Mouse (Mus musculus): ENCODE measurements around the gene Os9. TPM values are rescaled to one million over a fixed set of nuclear protein-coding genes. Genes with fewer than 3 reads are reported as not detected.
"Not testable (repeated sequence)": the region's sequence is repeated elsewhere in the genome, so short reads cannot be mapped to it uniquely, and the experiment has no call there.

Os9 gene
- total and polyA plus RNA-seq, 2 experiments from 2014 or later: 114 to 126 TPM

DNA sequence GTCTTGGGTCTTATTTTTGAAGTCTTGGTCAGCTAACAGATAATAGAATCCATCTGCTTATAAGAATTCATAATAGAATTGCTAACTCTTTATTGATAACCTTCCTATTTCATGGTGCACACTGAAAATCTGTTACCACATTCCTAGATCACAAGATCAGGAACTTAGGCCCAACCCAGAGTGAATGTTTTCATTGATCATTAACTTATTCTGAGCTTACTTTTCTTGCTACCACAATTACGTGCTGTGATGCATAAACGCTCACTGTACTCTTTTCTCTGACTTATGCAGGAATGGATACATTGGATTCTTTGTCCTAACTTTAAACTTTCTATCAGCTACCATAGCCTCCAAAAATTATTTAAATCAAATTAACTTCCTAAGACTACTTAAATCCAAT lies 33.3 kb upstream of the Os9 start:
- Histone ChIP-seq H3K9ac (replicated peaks; ENCODE audit: low read length, poor library complexity, severe bottlenecking) (no peak overlapping the region), H3K4me3 (ENCODE audit: low read depth, low read length) (no peak overlapping the region), H3K36me3 (ENCODE audit: insufficient read depth, low read length) (no peaks in the 10 kb centered on the region), H3K4me1 (ENCODE audit: insufficient read depth, low read length) (no peaks in the 10 kb centered on the region), H3K27me3 (ENCODE audit: insufficient read depth, low read length) (no peaks in the 10 kb centered on the region), H3K27ac (ENCODE audit: low read depth, low read length) (no peak overlapping the region), H3K4me2 (ENCODE audit: low read depth, low read length, poor library complexity, severe bottlenecking) (no peak overlapping the region), H3K9me3 (ENCODE audit: low read length) (no peaks in the 10 kb centered on the region)
- DNase-seq (ENCODE audit: low spot score) (no peak), ATAC-seq (ENCODE audit: low FRiP score) (no peak)
- 98% methylated on average over 2 of the region's 2 CpGs for WGBS
- no peak for TF ChIP-seq CTCF (IDR thresholded peaks at IDR 0.05)

DNA sequence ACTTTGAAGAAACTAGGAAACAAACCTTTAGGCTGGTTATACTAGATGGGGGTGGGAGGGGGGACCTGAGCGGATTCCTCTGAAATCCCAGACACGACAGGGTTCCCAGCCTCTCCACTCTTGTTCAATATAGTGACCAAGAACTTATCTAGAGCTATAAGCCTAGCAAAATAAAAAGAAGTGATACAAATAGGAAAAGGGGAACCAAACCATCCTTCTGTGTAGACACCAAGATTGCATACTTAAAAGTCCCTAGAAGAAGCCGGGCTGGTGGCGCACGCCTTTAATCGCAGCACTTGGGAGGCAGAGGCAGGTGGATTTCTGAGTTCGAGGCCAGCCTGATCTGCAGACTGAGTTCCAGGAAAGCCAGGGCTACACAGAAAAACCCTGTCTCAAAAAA lies 32.4 kb upstream of the Os9 start:
- Histone ChIP-seq H3K27me3 (ENCODE audit: insufficient read depth, low read length) (no peaks in the 10 kb centered on the region), H3K36me3 (ENCODE audit: insufficient read depth, low read length) (no peaks in the 10 kb centered on the region), H3K4me1 (ENCODE audit: insufficient read depth, low read length) (no peaks in the 10 kb centered on the region), H3K27ac (ENCODE audit: low read depth, low read length) (no peak overlapping the region), H3K4me3 (ENCODE audit: low read depth, low read length) (no peak overlapping the region), H3K9ac (replicated peaks; ENCODE audit: low read length, poor library complexity, severe bottlenecking) (no peak overlapping the region), H3K9me3 (ENCODE audit: low read length) (no peaks in the 10 kb centered on the region), H3K4me2 (ENCODE audit: low read depth, low read length, poor library complexity, severe bottlenecking) (no peak overlapping the region)
- DNase-seq (ENCODE audit: low spot score) (no peak), ATAC-seq (ENCODE audit: low FRiP score) (no peak)
- WGBS: 90% methylated on average over 7 of the region's 7 CpGs
- no peak for TF ChIP-seq CTCF (IDR thresholded peaks at IDR 0.05)

DNA sequence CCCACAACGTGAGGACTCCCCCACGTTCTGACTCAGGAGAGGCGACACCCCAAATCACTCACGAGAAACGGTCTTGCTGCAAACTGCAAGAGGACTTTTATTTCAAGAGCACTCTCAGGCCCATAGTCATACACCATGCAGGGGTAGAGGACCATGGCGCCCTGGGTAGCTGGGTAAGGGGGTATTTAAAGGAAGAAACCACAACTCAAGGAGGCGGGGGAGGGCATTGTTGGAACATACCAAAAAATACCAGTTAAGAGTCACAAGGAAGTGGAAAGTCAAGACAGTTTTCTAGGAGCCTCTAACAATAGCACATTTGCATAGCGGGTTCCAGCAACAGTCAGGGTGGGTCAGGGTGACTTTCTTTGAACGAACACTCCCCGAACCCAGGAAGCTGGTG lies 31.6 kb upstream of the Os9 start:
- H3K27ac ChIP-seq (ENCODE audit: low read depth, low read length); H3K9ac ChIP-seq (replicated peaks; ENCODE audit: low read length, poor library complexity, severe bottlenecking); DNase-seq (ENCODE audit: low spot score); ATAC-seq (ENCODE audit: low FRiP score); H3K4me1 ChIP-seq (ENCODE audit: insufficient read depth, low read length); H3K9me3 ChIP-seq (ENCODE audit: low read length); H3K27me3 ChIP-seq (ENCODE audit: insufficient read depth, low read length); H3K36me3 ChIP-seq (ENCODE audit: insufficient read depth, low read length); H3K4me2 ChIP-seq (ENCODE audit: low read depth, low read length, poor library complexity, severe bottlenecking); H3K4me3 ChIP-seq (ENCODE audit: low read depth, low read length): not testable (repeated sequence)
- 90% methylated on average over 10 of the region's 10 CpGs for WGBS

DNA sequence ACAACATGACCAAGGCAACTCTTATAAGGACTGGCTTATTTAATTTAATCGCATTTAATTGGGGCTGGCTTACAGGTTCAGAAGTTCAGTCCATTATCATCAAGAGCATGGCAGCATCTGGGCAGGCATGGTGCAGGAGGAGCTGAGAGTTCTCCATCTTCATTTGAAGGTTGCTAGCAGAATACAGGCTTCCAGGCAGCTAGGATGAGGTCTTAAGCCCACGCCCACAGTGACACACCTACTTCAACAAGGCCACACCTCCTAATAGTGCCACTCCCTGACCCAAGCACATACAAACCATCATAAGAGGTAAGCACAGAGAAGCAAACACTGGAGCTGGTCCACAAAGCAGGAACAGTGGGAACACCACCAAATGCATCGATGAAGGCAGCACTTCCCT lies 30.3 kb upstream of the Os9 start:
- not testable (repeated sequence) for H3K27ac ChIP-seq (ENCODE audit: low read depth, low read length); H3K9me3 ChIP-seq (ENCODE audit: low read length); H3K4me3 ChIP-seq (ENCODE audit: low read depth, low read length); ATAC-seq (ENCODE audit: low FRiP score); H3K4me2 ChIP-seq (ENCODE audit: low read depth, low read length, poor library complexity, severe bottlenecking); H3K9ac ChIP-seq (replicated peaks; ENCODE audit: low read length, poor library complexity, severe bottlenecking); H3K4me1 ChIP-seq (ENCODE audit: insufficient read depth, low read length); H3K27me3 ChIP-seq (ENCODE audit: insufficient read depth, low read length); H3K36me3 ChIP-seq (ENCODE audit: insufficient read depth, low read length); DNase-seq (ENCODE audit: low spot score)
- WGBS: 96% methylated on average over 3 of the region's 3 CpGs

DNA sequence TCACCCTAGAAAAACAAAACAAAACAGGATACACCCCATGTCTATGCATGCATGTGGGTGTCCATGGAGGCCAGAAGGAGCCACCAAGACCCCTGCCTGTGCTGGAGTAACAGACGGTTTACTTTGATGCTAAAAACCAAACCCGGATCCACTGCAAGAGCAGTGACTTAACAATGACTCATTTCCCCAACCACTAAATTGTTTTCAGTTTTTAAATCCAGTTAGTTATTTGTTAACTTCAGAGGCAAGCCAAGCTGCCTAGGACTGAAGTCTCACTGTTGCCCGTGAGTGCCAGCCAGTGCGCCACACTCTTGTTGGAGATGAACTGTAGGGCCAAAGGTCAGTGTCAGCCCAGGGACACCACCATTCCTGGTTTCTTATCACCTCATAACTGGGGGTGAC lies 29.5 kb upstream of the Os9 start:
- no peak overlapping the region for H3K27ac ChIP-seq (ENCODE audit: low read depth, low read length)
- H3K4me3 ChIP-seq (ENCODE audit: low read depth, low read length): no peak overlapping the region
- H3K4me2 ChIP-seq (ENCODE audit: low read depth, low read length, poor library complexity, severe bottlenecking): no peak overlapping the region
- TF ChIP-seq CTCF (IDR thresholded peaks at IDR 0.05): no peak
- no peaks in the 10 kb centered on the region for H3K27me3 ChIP-seq (ENCODE audit: insufficient read depth, low read length)
- ATAC-seq (ENCODE audit: low FRiP score) (no peak), DNase-seq (ENCODE audit: low spot score) (no peak)
- H3K9ac ChIP-seq (replicated peaks; ENCODE audit: low read length, poor library complexity, severe bottlenecking): no peak overlapping the region
- H3K9me3 ChIP-seq (ENCODE audit: low read length): no peaks in the 10 kb centered on the region
- 86% methylated on average over 4 of the region's 4 CpGs for WGBS
- H3K4me1 ChIP-seq (ENCODE audit: insufficient read depth, low read length): no peaks in the 10 kb centered on the region
- H3K36me3 ChIP-seq (ENCODE audit: insufficient read depth, low read length): no peaks in the 10 kb centered on the region

DNA sequence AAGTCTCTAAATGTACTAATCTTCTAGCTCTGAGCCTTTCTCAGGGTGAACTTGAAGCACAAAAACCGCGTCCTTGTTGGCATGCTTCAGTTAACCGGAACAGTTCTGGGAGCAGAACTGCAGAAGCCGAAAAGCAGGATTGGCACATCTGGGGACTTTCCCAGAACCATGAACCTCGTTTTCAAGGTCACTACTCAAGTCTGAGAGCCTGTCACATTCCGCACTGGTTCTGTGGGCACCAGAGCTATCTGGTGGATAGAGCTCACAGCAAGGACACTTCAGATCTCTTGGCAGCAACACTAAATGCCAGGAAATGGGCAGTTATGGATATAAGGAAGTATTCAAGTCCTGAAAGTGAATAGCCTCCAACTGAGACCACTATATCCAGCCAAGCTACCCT lies 26.2 kb upstream of the Os9 start:
- H3K9ac ChIP-seq (replicated peaks; ENCODE audit: low read length, poor library complexity, severe bottlenecking): no peak overlapping the region
- no peak for ATAC-seq (ENCODE audit: low FRiP score)
- no peak overlapping the region for H3K4me3 ChIP-seq (ENCODE audit: low read depth, low read length)
- no peak for DNase-seq (ENCODE audit: low spot score)
- no peak overlapping the region for H3K27ac ChIP-seq (ENCODE audit: low read depth, low read length)
- H3K4me1 ChIP-seq (ENCODE audit: insufficient read depth, low read length): no peaks in the 10 kb centered on the region
- H3K27me3 ChIP-seq (ENCODE audit: insufficient read depth, low read length): no peaks in the 10 kb centered on the region
- H3K36me3 ChIP-seq (ENCODE audit: insufficient read depth, low read length): no peaks in the 10 kb centered on the region
- no peaks in the 10 kb centered on the region for H3K9me3 ChIP-seq (ENCODE audit: low read length)
- WGBS: 83% methylated on average over 6 of the region's 6 CpGs
- no peak overlapping the region for H3K4me2 ChIP-seq (ENCODE audit: low read depth, low read length, poor library complexity, severe bottlenecking)
- no peak for TF ChIP-seq CTCF (IDR thresholded peaks at IDR 0.05)

DNA sequence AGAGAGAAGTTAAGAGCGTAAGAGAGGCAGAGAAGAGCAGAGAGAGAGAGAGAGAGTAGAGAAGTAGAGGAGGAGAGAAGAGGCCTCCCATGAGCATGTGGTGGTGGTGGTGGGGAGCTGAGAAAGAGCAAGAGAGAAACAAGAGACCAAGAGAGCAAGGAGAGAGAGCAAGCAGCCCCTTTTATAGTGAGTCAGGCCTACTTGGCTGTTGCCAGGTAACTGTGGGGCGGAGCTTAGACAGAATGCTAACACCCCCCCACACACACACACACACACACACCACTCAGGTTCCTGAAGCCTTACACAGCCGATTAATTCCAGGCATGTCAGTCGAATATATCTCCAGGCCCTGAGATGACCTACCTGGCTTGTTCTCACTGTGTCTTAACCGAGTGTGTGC lies 24.4 kb upstream of the Os9 start:
- Histone ChIP-seq H3K9me3 (ENCODE audit: low read length) (no peaks in the 10 kb centered on the region), H3K27me3 (ENCODE audit: insufficient read depth, low read length) (no peaks in the 10 kb centered on the region), H3K27ac (ENCODE audit: low read depth, low read length) (no peak overlapping the region), H3K4me2 (ENCODE audit: low read depth, low read length, poor library complexity, severe bottlenecking) (no peak overlapping the region), H3K36me3 (ENCODE audit: insufficient read depth, low read length) (no peaks in the 10 kb centered on the region), H3K9ac (replicated peaks; ENCODE audit: low read length, poor library complexity, severe bottlenecking) (no peak overlapping the region), H3K4me1 (ENCODE audit: insufficient read depth, low read length) (no peaks in the 10 kb centered on the region), H3K4me3 (ENCODE audit: low read depth, low read length) (no peak overlapping the region)
- DNase-seq (ENCODE audit: low spot score) (no peak), ATAC-seq (ENCODE audit: low FRiP score) (no peak)
- 81% methylated on average over 5 of the region's 5 CpGs for WGBS
- TF ChIP-seq CTCF (IDR thresholded peaks at IDR 0.05): no peak
